In genomic region chr10:73896086-73896607, GRCm38 (mm10) we compare ENCODE assay signal across 14 mouse cellular contexts.
"Had no signal": no experiment of that assay in that cellular context is flagged by ENCODE, and none has a peak within 500 bp of the region (broad histone marks: within the 10 kb centered on the region; RNA-seq: fewer than 3 reads in every experiment).

No protein-coding gene starts in this region.

- H3K4me2 ChIP-seq: liver, embryonic 13.5 days; midbrain, embryonic 11.5 days; stomach, embryonic 15.5 days had no signal

- H3K9me3 ChIP-seq: liver, embryonic 13.5 days; stomach, embryonic 15.5 days had no signal

- H3K9ac ChIP-seq: liver, embryonic 13.5 days; stomach, embryonic 15.5 days had no signal

- H3K27me3 ChIP-seq: liver, embryonic 13.5 days; stomach, embryonic 15.5 days had no signal

- DNase-seq: kidney, postnatal 10 days; kidney, postnatal 36 days; layer of hippocampus, postnatal 36 days; liver, embryonic 13.5 days; lung, adult 2 months; lung, postnatal 14 days; lung, postnatal 4 days; midbrain, embryonic 14.5 days; right cerebral cortex, postnatal 25 days; spleen, adult 18-20 months; thymus, postnatal 36 days had no signal

- H3K27ac ChIP-seq: left cerebral cortex, adult 2 months; liver, embryonic 13.5 days; stomach, embryonic 15.5 days had no signal

- H3K4me1 ChIP-seq: liver, embryonic 13.5 days; stomach, embryonic 15.5 days had no signal

- H3K36me3 ChIP-seq: liver, embryonic 13.5 days; stomach, embryonic 15.5 days had no signal

- H3K4me3 ChIP-seq: left cerebral cortex, adult 2 months; liver, embryonic 13.5 days; stomach, embryonic 15.5 days had no signal
